21 mouse cellular contexts compared by ENCODE assay signal in genomic region chr7:71413121-71413520, GRCm38 (mm10).
DNase-seq lines count a peak whose midpoint lies in the region; ATAC-seq and TF ChIP-seq lines count a peak whose summit lies in the region.
"Had no signal": no experiment of that assay in that cellular context is flagged by ENCODE, and none has a peak within 500 bp of the region (broad histone marks: within the 10 kb centered on the region; RNA-seq: fewer than 3 reads in every experiment).

No protein-coding gene starts in this region.

- TF ChIP-seq CTCF in midbrain, postnatal 0 days (IDR thresholded peaks at IDR 0.05), result no peak

- H3K36me3 ChIP-seq in kidney, embryonic 15.5 days, result no peaks in the 10 kb centered on the region
- H3K36me3 ChIP-seq in midbrain, embryonic 11.5 days (ENCODE audit: control insufficient read depth, insufficient read depth, low read length), result no peaks in the 10 kb centered on the region
- H3K36me3 ChIP-seq in midbrain, postnatal 0 days (ENCODE audit: insufficient read depth, low read length), result no peaks in the 10 kb centered on the region
- H3K36me3 ChIP-seq: G1E had no signal

- no peak for ATAC-seq in kidney, embryonic 15.5 days (replicated peaks; ENCODE audit: low FRiP score)
- no peak for ATAC-seq in midbrain, embryonic 11.5 days (ENCODE audit: low FRiP score)
- no peak for ATAC-seq in midbrain, postnatal 0 days (ENCODE audit: low FRiP score)
- ATAC-seq: activated CD4-positive, CD25-positive, alpha-beta regulatory T cell, adult 4 months; CD4-positive, CD25-positive, alpha-beta regulatory T cell, adult 4 months; Patski had no signal

- peak; percentile 55 for DNase-seq in heart, adult 11 months
- no peak for DNase-seq in heart, postnatal 25 days (ENCODE audit: low spot score)
- no peak for DNase-seq in kidney, adult 8-10 months
- DNase-seq in midbrain, embryonic 11.5 days (ENCODE audit: low spot score, missing footprints), result peak; percentile 78
- DNase-seq in midbrain, postnatal 0 days (ENCODE audit: low spot score), result no peak
- DNase-seq: adrenal gland, adult 2 months; adrenal gland, adult 8-10 months; adrenal gland, postnatal 10 days; adrenal gland, postnatal 14 days; adrenal gland, postnatal 25 days; adrenal gland, postnatal 36 days; B cell, adult 2 months; cerebellum, adult 11 months; cerebellum, adult 11-12 months; cerebellum, adult 18-20 months had no signal

- 82% methylated on average over 6 of the region's 6 CpGs for WGBS in kidney, embryonic 15.5 days
- WGBS in midbrain, embryonic 11.5 days, result 87% methylated on average over 6 of the region's 6 CpGs
- WGBS in midbrain, postnatal 0 days, result 92% methylated on average over 6 of the region's 6 CpGs

- no peak overlapping the region for H3K9ac ChIP-seq in kidney, embryonic 15.5 days
- no peak overlapping the region for H3K9ac ChIP-seq in midbrain, embryonic 11.5 days (ENCODE audit: low read length)
- no peak overlapping the region for H3K9ac ChIP-seq in midbrain, postnatal 0 days (replicated peaks; ENCODE audit: low read length, poor library complexity, severe bottlenecking)

- intact Hi-C loops in heart, postnatal 25 days (cut with DNase I), result loop anchor here (1.0 to 10.0 kb wide), 6 partner anchors 164 to 1921 kb away; no protein-coding TSS in a partner anchor

- H3K4me2 ChIP-seq in kidney, embryonic 15.5 days, result no peak overlapping the region
- H3K4me2 ChIP-seq in midbrain, embryonic 11.5 days, result no peak overlapping the region
- H3K4me2 ChIP-seq in midbrain, postnatal 0 days (ENCODE audit: low read depth, low read length, poor library complexity, severe bottlenecking), result no peak overlapping the region

- H3K27ac ChIP-seq in kidney, embryonic 15.5 days, result 0 out of 2 replicates have a peak overlapping the region, but pooled peaks have one; percentile 18
- no peak overlapping the region for H3K27ac ChIP-seq in midbrain, embryonic 11.5 days (ENCODE audit: low read depth, low read length)
- H3K27ac ChIP-seq in midbrain, postnatal 0 days (ENCODE audit: low read depth, low read length), result no peak overlapping the region

- H3K4me1 ChIP-seq in kidney, embryonic 15.5 days, result peaks cover 40% of the 10 kb centered on the region
- H3K4me1 ChIP-seq in midbrain, embryonic 11.5 days (ENCODE audit: control insufficient read depth, insufficient read depth, low read length), result peaks cover 3% of the 10 kb centered on the region; the same call in 1 of the 2 replicates
- H3K4me1 ChIP-seq in midbrain, postnatal 0 days (ENCODE audit: insufficient read depth, low read length), result no peaks in the 10 kb centered on the region

- no peaks in the 10 kb centered on the region for H3K9me3 ChIP-seq in kidney, embryonic 15.5 days (replicated peaks)
- no peaks in the 10 kb centered on the region for H3K9me3 ChIP-seq in midbrain, embryonic 11.5 days (ENCODE audit: control insufficient read depth, low read length)
- H3K9me3 ChIP-seq in midbrain, postnatal 0 days (ENCODE audit: low read length), result no peaks in the 10 kb centered on the region

- no peaks in the 10 kb centered on the region for H3K27me3 ChIP-seq in kidney, embryonic 15.5 days
- no peaks in the 10 kb centered on the region; the same call in 1 of the 2 replicates for H3K27me3 ChIP-seq in midbrain, embryonic 11.5 days (ENCODE audit: control insufficient read depth, insufficient read depth, low read length)
- H3K27me3 ChIP-seq in midbrain, postnatal 0 days (ENCODE audit: insufficient read depth, low read length), result peaks cover 9% of the 10 kb centered on the region; the same call in 1 of the 2 replicates
- H3K27me3 ChIP-seq: CH12.LX had no signal

- H3K4me3 ChIP-seq in kidney, embryonic 15.5 days (replicated peaks), result no peak overlapping the region
- H3K4me3 ChIP-seq in midbrain, embryonic 11.5 days (ENCODE audit: low read depth, low read length), result no peak overlapping the region
- no peak overlapping the region for H3K4me3 ChIP-seq in midbrain, postnatal 0 days (ENCODE audit: low read depth, low read length)

Comparison
In these comparisons a context has a peak if more than half of its experiments do, and no peak if none do; other contexts are left out.
1. DNase-seq: peak in heart, adult 11 months (single experiment) and midbrain, embryonic 11.5 days (single experiment); none in heart, postnatal 25 days (single experiment), kidney, adult 8-10 months (0 of 2) and midbrain, postnatal 0 days (single experiment).